In genomic region chr10:87058251-87058925, GRCm38 (mm10) we compare ENCODE assay signal across 8 mouse cellular contexts. TPM values are rescaled to one million over a fixed set of nuclear protein-coding genes. Genes with fewer than 3 reads are reported as not detected.
DNase-seq lines count a peak whose midpoint lies in the region; ATAC-seq lines count a peak whose summit lies in the region.

No protein-coding gene starts in this region.

- peaks cover 9% of the 10 kb centered on the region for H3K4me1 ChIP-seq in lung, embryonic 15.5 days
- peaks cover 9% of the 10 kb centered on the region for H3K4me1 ChIP-seq in stomach, embryonic 15.5 days

- peak overlapping the region; percentile 32; the same call in 1 of the 2 replicates for H3K9ac ChIP-seq in lung, embryonic 15.5 days
- H3K9ac ChIP-seq in stomach, embryonic 15.5 days, result no peak overlapping the region

- H3K4me3 ChIP-seq in lung, embryonic 15.5 days, result peak overlapping the region; percentile 46
- peak overlapping the region; percentile 42 for H3K4me3 ChIP-seq in stomach, embryonic 15.5 days (replicated peaks)

- no peak for DNase-seq in lung, adult 18-20 months
- peak; percentile 62 for DNase-seq in cerebellum, adult 9-11 months
- peak; percentile 68 to 75 for DNase-seq in frontal cortex, postnatal 10 days (ENCODE audit: low spot score in 2 of 2)
- peak; percentile 29 for DNase-seq in left cerebral cortex, adult 11 months (ENCODE audit: low spot score)
- no peak for DNase-seq in spleen, adult 12 weeks (ENCODE audit: low spot score)

- H3K9me3 ChIP-seq in lung, embryonic 15.5 days, result no peaks in the 10 kb centered on the region
- H3K9me3 ChIP-seq in stomach, embryonic 15.5 days, result no peaks in the 10 kb centered on the region

- peak overlapping the region; percentile 91 for H3K4me2 ChIP-seq in lung, embryonic 15.5 days
- peak overlapping the region; percentile 86 for H3K4me2 ChIP-seq in stomach, embryonic 15.5 days

- no peaks in the 10 kb centered on the region for H3K36me3 ChIP-seq in lung, embryonic 15.5 days
- H3K36me3 ChIP-seq in stomach, embryonic 15.5 days, result no peaks in the 10 kb centered on the region

- WGBS in lung, embryonic 15.5 days, result under 1% methylated on average over 26 of the region's 34 CpGs
- 1% methylated on average over 24 of the region's 34 CpGs for WGBS in stomach, embryonic 15.5 days

- ATAC-seq in lung, embryonic 15.5 days (ENCODE audit: borderline replicate concordance, extremely low read depth, low FRiP score, low TSS enrichment), result peak; percentile 90
- peak; percentile 34 for ATAC-seq in megakaryocyte progenitor cell, adult 5-6 weeks (replicated peaks; ENCODE audit: poor library complexity)
- ATAC-seq in stomach, embryonic 15.5 days (ENCODE audit: insufficient read depth, low FRiP score, low read depth), result peak; percentile 84; the same call in 1 of the 2 replicates

- H3K27me3 ChIP-seq in lung, embryonic 15.5 days, result no peaks in the 10 kb centered on the region
- peaks cover 5% of the 10 kb centered on the region; the same call in 1 of the 2 replicates for H3K27me3 ChIP-seq in stomach, embryonic 15.5 days (replicated peaks)

- no peak overlapping the region for H3K27ac ChIP-seq in lung, embryonic 15.5 days
- no peak overlapping the region for H3K27ac ChIP-seq in stomach, embryonic 15.5 days

RNA-seq across cellular contexts. Expression of gene 1700113H08Rik, which starts 0.5 kb away (rescaled TPM):
- polyA plus RNA-seq in lung, embryonic 15.5 days (2015; fragmentation: Nextera tagmentation; extraction: Ambion mirVana), result not detected in 2 replicates
- not detected in 2 replicates for total RNA-seq in megakaryocyte progenitor cell, adult 5-6 weeks (2015)
- not detected in 2 replicates for total RNA-seq in megakaryocyte progenitor cell, adult 5-6 weeks (2017)
- 0.14 TPM in 1 of 2 replicates, not detected in the other for polyA plus RNA-seq in stomach, embryonic 15.5 days (2015; fragmentation: Nextera tagmentation; extraction: Ambion mirVana)

RNA-seq across cellular contexts. Expression of gene Stab2, which starts 50.6 kb away (rescaled TPM):
- polyA plus RNA-seq in lung, embryonic 15.5 days (2015; fragmentation: Nextera tagmentation; extraction: Ambion mirVana), result 5.0 and 6.2 TPM in 2 replicates
- not detected in 2 replicates for total RNA-seq in megakaryocyte progenitor cell, adult 5-6 weeks (2015)
- total RNA-seq in megakaryocyte progenitor cell, adult 5-6 weeks (2017), result 0.41 TPM in 1 of 2 replicates, not detected in the other
- 3.3 and 5.0 TPM in 2 replicates for polyA plus RNA-seq in stomach, embryonic 15.5 days (2015; fragmentation: Nextera tagmentation; extraction: Ambion mirVana)

Comparison
In these comparisons a context has a peak if more than half of its experiments do, and no peak if none do; other contexts are left out.
1. ATAC-seq: peak in every context shown above with its lines; median percentile 90 in lung, embryonic 15.5 days; 84 in stomach, embryonic 15.5 days; 34 in megakaryocyte progenitor cell, adult 5-6 weeks.
2. DNase-seq: peak in cerebellum, adult 9-11 months (single experiment), frontal cortex, postnatal 10 days (2 of 2) and left cerebral cortex, adult 11 months (single experiment); none in lung, adult 18-20 months (0 of 2) and spleen, adult 12 weeks (single experiment).